Mouse (Mus musculus) central nervous system, embryonic 18 days (tissue): Measurements from ENCODE around the gene Olfr1392. TPM values are rescaled to one million over a fixed set of nuclear protein-coding genes. Genes with fewer than 3 reads are reported as not detected.

Experiments
- polyA plus RNA-seq: library from polyadenylated mRNA; depleted of rRNA; stranded (reverse); fragments of >200 nt; gene quantifications from 2 replicates; pipeline ENCODE4 v1.2.3, GENCODE M21; 2012; rRNA removed

Gene Olfr1392
- 0.08 and 0.23 TPM in 2 replicates for polyA plus RNA-seq

DNA sequence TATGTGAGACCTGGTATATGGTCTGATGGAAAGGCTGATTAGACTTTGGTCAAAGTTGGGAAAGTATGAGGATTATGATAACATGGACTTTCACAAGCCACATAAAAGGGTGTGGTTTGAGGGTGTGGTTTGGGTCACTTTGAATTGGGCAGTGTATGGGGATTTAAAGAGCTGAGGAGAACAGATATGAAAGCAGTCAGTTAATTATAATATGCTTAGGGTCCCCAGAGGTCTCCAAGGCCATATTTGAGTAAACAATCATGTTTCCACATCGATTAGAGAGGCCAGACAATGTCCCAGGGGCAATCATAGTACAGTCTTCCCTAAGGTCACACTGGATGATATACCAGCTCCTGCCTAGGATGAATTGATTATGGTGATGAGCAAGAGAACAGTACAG, at the start of gene Olfr1392:
Gene Olfr1392, plus strand, starts transcription at position 301 of the 400 bp plus-strand sequence.

GRCm38 (mm10) chr11:49243727-49244594, 41.1 kb upstream of the Olfr1392 start, which contains the start of gene Mgat1:
TSS of gene Mgat1 (plus strand) at chr11:49244191.

DNA sequence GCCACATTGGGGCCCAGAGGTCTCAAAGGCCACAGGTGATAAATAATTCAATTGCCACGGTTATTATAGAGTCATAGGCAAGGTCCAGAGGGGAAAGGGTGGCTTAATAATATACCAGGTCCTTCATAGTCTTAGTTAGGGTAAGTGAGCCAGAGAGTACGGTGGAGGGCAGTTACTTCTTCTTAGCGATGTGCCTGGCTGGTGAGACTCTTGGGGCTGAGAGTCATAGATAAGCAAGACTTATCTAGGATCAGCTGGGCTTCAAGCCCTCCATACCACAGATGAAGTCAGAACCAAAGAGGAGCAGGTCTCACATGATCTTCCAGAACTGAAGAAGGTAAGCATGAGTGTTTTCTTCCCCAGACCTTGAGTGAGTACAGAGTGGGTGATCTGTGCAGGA, 6.9 kb upstream of the Olfr1392 start, which contains the start of gene Olfr1393:
Gene Olfr1393, plus strand, starts transcription at position 83 of the 400 bp plus-strand sequence.

DNA sequence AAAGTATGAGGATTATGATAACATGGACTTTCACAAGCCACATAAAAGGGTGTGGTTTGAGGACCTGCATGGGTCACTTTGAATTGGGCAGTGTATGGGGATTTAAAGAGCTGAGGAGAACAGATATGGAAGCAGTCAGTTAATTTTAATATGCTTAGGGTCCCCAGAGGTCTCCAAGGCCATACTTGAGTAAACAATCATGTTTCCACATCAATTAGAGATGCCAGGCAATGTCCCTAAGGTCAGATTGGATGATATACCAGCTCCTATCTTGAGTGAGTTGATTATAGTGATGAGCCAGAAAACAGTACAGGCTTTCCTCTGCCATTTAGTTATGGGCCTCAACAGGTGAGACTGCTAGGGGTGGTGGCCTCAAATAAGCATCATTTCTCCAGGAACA, 19.4 kb downstream of the Olfr1392 start, which contains the start of gene Olfr10:
Gene Olfr10, plus strand, starts transcription at position 301 of the 400 bp plus-strand sequence.

GRCm38 (mm10) chr11:49322442-49322841, 37.4 kb downstream of the Olfr1392 start, which contains the start of gene Olfr1391:
TSS of gene Olfr1391 (plus strand) at chr11:49322742.

DNA sequence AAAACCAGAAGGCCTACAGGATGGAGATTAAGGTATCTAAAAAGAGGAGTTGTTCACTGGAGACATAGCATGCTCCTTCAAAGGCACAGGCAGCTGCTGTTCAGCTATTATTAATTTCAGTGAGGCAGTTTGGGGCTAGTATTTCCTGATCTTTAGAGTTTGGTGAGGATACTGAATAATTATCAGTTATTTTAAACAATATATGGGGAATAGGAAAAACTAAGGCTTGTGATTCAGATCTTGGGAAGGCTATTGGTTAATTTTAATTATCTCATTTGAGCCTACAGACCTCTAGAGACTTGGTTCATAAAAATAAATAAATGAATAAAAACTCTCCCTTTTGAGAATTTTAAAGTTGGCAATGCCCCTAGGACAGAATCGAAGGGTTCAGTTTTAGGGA, 49.8 kb downstream of the Olfr1392 start, which contains the start of gene Olfr1390:
Gene Olfr1390, plus strand, starts transcription at position 301 of the 400 bp plus-strand sequence.

Other genes with a start within 250 kb of the Olfr1392 start
- gene 9930111J21Rik2, start 234.0 kb upstream of the Olfr1392 start, polyA plus RNA-seq: 0.25 and 0.31 TPM in 2 replicates
- 0.03 and 0.11 TPM in 2 replicates for gene Tgtp2, start 221.1 kb upstream of the Olfr1392 start, polyA plus RNA-seq
- gene Ifi47, start 208.7 kb upstream of the Olfr1392 start, polyA plus RNA-seq: 0.60 and 1.1 TPM in 2 replicates
- not detected in 2 replicates for gene Olfr1396, start 170.4 kb upstream of the Olfr1392 start, polyA plus RNA-seq
- gene Olfr1395, start 143.0 kb upstream of the Olfr1392 start, polyA plus RNA-seq: not detected in 2 replicates
- not detected in 2 replicates for gene Olfr1394, start 130.9 kb upstream of the Olfr1392 start, polyA plus RNA-seq
- gene Btnl9, start 98.1 kb upstream of the Olfr1392 start, polyA plus RNA-seq: 0.03 and 0.27 TPM in 2 replicates
- gene Zfp62, start 82.0 kb upstream of the Olfr1392 start, polyA plus RNA-seq: 23.9 and 25.2 TPM in 2 replicates
- gene Mgat1, start 41.1 kb upstream of the Olfr1392 start, polyA plus RNA-seq: 52.4 and 55.8 TPM in 2 replicates
- 0.09 and 0.22 TPM in 2 replicates for gene Olfr1393, start 7.0 kb upstream of the Olfr1392 start, polyA plus RNA-seq
- not detected in 2 replicates for gene Olfr10, start 19.5 kb downstream of the Olfr1392 start, polyA plus RNA-seq
- not detected in 2 replicates for gene Olfr1391, start 37.5 kb downstream of the Olfr1392 start, polyA plus RNA-seq
- not detected in 2 replicates for gene Olfr1390, start 49.9 kb downstream of the Olfr1392 start, polyA plus RNA-seq
- 0.03 TPM in 1 of 2 replicates, not detected in the other for gene Olfr1389, start 137.8 kb downstream of the Olfr1392 start, polyA plus RNA-seq
- 0.15 and 0.16 TPM in 2 replicates for gene Olfr1388, start 151.3 kb downstream of the Olfr1392 start, polyA plus RNA-seq
- not detected in 2 replicates for gene Olfr1387, start 170.1 kb downstream of the Olfr1392 start, polyA plus RNA-seq
- not detected in 2 replicates for gene Olfr1386, start 179.8 kb downstream of the Olfr1392 start, polyA plus RNA-seq
- not detected in 2 replicates for gene Olfr1385, start 203.8 kb downstream of the Olfr1392 start, polyA plus RNA-seq
- gene Olfr1384, start 221.4 kb downstream of the Olfr1392 start, polyA plus RNA-seq: not detected in 2 replicates
- not detected in 2 replicates for gene Olfr1383, start 234.4 kb downstream of the Olfr1392 start, polyA plus RNA-seq
- gene Olfr1382, start 243.0 kb downstream of the Olfr1392 start, polyA plus RNA-seq: not detected in 2 replicates